Mouse (Mus musculus) kidney, adult 2 months (tissue): ENCODE measurements around the gene Srr.

ENCODE experiments used
- CTCF ChIP-seq: fragments of 200-500 bp; conservative IDR thresholded peaks from 2 replicates; pipeline ENCODE4 v1.5.1; 2011; ENCODE audit warnings: low read depth, mild to moderate bottlenecking, control low read depth, low read length, moderate library complexity, mixed read lengths; ENCODE audit not compliant: insufficient read depth, insufficient read length
- POLR2A ChIP-seq: fragments of 200-500 bp; IDR thresholded peaks from one replicate; pipeline ENCODE4 v1.6.1; 2011; ENCODE audit warnings: low read depth, low read length, control low read depth

GRCm38 (mm10) chr11:74902416-74902815, 23.3 kb downstream of the Srr start:
- TF ChIP-seq POLR2A (no peak), CTCF (no peak)
